Mouse (Mus musculus) left cerebral cortex, adult 9 months (tissue): ENCODE results near the gene Ngrn.
A peak's percentile ranks its signal among the peaks of the same experiment; 100 is the strongest.

Source experiments
- DNase-seq, 2 experiments: peaks; one replicate each; pipeline ENCODE4 v3.0.0; 2022; ENCODE audit warnings: low spot score in 2 of 2

Ngrn gene

DNA sequence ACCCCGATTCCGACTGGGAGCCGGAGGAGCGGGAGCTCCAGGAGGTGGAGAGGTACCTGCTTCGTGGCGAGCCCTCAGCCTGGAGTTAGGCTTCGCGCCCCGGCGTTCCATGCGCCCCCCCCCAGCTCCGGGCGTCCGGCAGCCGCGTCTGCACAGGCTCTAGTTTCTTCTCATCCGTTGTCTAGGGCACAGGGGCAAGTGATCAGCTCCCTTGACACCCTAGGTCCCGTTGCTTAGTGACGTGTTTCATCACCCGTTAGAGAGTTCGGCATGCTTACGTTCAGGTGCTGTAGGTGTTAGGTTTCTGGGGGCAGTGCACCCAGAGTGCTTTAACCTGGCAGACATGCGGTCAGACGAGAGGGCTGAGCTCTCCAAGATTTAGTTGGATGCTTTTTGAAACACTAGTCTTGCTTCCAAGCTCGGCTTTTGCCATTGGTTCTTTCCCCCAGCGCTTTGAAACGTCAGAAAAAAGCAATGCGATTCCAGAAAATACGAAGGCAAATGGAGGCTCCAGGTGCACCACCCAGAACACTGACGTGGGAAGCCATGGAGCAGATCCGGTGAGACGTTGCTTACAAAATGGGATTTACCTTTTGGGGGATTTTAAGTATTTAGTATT is 466 bp downstream of the Ngrn start:
- peak in 1 of 2 experiments; percentile 26 for DNase-seq

- DNase-seq = no peak
Observed at GRCm38 (mm10) chr7:80264606-80265005, 3.6 kb downstream of the Ngrn start.

GRCm38 (mm10) chr7:80267764-80268163 is 6.7 kb downstream of the Ngrn start:
- no peak for DNase-seq

GRCm38 (mm10) chr7:80268897-80269750 is 8.1 kb downstream of the Ngrn start, which contains the start of gene Vps33b:
Gene Vps33b (plus strand): TSS chr7:80269649.
- peak; percentile 84 to 97 for DNase-seq

GRCm38 (mm10) chr7:80269751-80270255 is 8.8 kb downstream of the Ngrn start:
- DNase-seq = no peak

GRCm38 (mm10) chr7:80273456-80273855 is 12.4 kb downstream of the Ngrn start:
- no peak for DNase-seq

DNA sequence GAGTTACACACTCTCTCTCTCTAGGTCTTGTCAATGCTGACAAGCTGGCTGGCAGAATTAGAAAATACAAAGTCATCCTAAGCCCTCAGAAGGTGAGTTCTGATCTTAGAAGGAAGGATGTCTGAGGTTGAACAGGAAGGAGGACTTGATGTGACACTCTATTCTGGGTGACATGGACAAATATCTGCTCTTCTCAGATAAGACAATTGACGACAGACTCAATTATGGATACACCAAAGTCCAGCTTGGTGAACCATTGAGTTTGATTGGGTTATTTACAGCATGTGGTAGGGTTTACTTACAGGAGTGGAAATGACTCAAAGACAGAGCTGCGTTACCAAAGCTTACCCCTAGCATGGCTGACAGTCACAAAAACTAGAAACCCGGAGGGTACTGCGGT is 15.4 kb downstream of the Ngrn start:
- no peak for DNase-seq

GRCm38 (mm10) chr7:80280032-80280431 is 19.0 kb downstream of the Ngrn start:
- DNase-seq = no peak

DNA sequence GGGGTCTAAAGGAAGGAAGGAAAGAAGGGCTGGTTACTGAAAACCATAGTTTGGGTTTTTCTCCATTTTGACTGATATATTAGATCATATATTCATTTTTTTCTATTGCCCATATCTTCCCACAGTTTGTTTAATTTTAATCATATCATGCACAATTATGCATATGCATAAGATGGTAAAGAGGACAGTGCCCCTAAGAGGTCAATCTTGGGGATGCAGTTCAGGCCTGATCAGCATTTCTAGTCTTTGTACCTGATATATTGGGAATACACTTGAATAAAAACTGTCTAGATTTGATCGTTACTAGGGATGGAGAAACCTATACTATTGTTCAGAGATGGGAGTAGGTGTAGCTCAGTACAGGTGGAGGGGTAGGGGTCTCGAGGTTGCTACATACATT is 20.0 kb downstream of the Ngrn start:
- no peak for DNase-seq

DNA sequence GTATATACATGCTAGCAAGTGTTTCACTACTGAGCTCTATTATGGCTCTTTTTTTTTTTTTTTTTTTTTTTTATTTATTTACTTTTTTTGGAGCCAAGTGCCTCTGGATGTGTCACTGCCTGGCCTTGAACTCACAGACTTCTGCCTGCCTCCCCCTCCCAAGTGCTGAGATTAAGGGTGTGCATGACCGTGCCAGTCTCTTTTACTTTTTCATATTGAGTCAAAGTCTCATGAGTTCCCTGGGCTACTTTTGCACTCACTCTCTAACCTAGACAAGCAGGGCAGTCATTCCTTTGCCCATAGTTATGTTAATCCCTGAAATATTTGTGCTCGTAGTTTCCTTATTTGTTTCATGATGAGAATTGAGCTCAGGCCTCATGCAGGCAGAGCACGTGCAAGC is 20.6 kb downstream of the Ngrn start:
- no peak for DNase-seq

GRCm38 (mm10) chr7:80283226-80283918 is 22.4 kb downstream of the Ngrn start:
- DNase-seq = no peak

GRCm38 (mm10) chr7:80284391-80284790 is 23.4 kb downstream of the Ngrn start:
- no peak for DNase-seq

- DNase-seq = no peak
Observed at GRCm38 (mm10) chr7:80285725-80286124, 24.7 kb downstream of the Ngrn start.

GRCm38 (mm10) chr7:80287736-80288135 is 26.7 kb downstream of the Ngrn start:
- no peak for DNase-seq

DNA sequence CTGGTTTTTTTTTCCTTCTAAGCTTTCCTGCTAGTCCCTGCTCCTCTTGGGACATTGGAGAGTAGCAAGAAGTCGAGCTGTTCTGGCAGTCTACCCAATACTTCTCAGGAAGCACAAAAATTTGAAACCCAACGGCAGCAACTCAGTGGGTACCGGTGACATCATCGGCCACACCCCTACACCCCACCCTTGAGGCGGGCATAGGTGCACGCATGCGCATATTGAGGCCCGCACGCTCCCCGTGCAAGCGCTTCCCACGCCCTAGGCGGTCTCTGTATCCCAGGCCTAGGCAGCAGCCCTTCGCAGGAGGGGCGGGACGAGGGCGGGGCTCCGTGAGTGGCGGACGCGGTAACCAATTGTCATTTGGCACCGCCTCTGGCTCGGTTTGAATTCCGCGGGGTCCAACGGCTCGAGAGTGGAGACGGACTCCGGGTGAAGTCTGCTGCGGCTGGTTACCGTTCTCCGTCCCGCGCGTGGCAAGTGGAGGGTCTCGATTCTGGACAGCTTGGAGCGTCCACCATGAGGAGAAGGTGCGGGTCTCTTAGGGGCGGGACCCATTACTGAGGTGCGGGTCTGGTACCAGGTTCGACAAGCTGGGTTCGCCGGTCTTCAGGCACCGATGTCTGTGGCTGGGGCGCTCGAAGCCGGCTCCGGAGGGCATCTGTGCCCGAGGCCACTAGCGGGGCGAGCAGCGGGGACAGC is 33.2 kb downstream of the Ngrn start, which contains the start of gene Prc1:
TSS of gene Prc1 (plus strand) at position 389 of the 702 bp plus-strand sequence.
- peak; percentile 96 to 99 for DNase-seq

DNA sequence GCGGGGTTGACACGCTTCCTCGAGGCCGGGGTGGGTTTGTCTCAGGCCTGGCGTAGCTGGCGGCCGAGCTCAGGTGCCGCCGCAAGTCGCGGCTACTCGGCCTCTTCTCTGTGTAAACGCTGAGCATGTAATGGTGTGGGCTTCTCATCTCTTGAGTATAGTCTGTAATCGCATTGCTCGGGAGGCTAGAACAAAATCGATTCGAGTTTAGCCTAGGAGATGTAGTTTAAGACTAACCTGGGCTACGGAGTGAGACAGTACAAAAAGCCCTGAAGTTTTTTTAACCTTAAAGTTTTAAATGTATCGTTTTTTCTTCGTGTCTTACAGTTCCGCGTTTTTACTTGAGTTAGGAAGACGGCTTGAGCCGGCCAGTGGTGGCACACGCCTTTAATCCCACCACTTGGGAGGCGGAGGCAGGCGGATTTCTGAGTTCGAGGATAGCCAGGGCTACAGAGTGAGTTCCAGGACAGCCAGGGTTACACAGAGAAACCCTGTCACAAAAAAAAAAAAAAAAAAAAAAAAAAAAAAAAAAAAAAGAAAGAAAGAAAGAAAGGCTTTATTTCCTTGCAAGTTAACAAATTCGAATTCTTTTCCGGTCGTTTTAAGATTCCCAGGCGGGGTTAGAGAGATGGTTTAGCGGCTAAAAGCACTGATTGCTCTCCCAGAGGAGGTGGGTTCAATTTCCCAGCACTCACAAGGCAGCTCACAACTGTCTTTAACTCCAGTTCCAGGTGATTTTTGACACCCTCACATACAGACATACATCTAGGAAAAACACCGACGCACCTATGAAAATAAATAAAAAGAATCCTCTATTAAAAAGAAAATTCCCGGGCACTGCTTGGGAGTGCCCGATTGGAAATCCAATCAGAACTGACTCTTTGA is 34.0 kb downstream of the Ngrn start:
- DNase-seq = no peak

DNA sequence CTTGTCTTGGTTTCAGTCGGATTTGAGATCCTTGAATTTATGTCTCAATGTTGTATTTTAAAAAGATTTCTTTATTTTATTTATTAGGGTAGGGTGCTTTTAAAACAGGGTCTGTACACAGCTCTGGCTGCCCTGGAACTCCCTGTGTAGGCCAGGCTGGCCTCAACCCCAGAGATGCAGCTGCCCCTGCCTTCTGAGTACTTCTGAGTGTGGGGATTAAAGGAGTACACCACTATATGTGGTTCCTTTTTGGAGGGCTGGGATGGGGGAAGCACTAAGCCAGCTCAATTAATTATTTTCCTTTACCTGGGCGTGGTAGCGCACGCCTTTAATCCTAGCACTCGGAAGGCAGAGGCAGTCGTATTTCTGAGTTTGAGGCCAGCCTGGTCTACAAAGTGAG is 35.4 kb downstream of the Ngrn start:
- no peak for DNase-seq

- no peak for DNase-seq
Observed at GRCm38 (mm10) chr7:80297041-80297440, 36.0 kb downstream of the Ngrn start.

DNA sequence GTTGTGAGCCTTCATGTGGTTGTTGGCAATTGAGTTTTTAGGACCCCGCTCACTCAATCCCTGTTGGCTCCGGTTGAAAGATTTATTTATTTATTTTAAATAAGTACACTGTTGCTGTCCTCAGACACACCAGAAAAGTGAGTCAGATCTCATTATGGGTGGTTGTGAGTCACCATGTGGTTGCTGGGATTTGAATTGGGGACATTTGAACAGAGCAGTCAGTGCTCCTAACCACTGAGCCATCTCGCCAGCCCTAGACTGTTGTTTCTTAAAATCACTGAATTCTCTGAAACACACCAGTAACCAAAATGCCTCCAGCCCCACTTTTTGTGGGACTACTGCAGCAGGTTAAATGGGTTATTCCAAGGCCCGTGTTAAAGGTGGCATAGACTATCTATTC is 37.7 kb downstream of the Ngrn start:
- DNase-seq = no peak

GRCm38 (mm10) chr7:80299568-80299967 is 38.6 kb downstream of the Ngrn start:
- no peak for DNase-seq

- no peak for DNase-seq
Observed at GRCm38 (mm10) chr7:80301522-80301921, 40.5 kb downstream of the Ngrn start.
